22 mouse cellular contexts compared by ENCODE assay signal in the genomic region with DNA sequence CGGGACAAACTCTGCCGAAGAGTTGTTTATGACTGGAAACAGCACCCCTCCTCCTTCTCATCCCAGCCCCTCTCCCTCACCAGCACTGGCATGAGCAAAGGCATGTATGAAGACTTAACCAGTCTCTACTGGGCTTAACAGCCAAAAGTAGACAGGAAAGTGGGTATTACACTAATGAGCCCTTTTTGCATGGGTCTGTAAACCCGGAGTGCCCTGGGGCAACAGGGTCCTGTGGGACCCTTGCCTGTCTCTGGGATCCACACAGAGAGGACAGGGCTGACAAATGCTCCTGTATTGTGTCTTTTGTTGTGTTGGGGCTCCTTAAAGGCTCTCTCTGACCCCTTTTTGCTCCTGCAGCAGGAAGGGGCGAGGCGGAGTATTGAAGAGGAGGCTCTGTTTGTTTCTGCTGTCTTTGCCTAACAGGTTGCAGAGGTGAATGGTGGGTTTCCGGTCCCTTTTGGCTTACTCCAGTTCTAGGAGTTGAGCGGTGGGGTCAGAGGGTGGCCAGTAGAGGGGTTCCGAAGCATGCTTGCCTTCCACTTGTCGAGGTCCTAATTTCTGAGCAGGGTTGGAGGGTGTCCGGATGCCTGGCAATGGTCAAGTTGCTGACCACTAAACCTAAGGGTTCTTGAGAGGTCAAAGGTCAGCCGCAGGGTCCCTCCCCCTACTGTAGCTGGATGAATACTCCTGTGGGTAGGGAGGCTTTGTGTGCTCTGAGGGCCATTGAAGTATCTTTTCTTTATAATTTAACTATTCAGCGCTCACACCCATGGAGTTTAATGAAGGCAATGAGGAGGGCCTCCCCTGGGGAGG.
A peak's percentile ranks its signal among the peaks of the same experiment; 100 is the strongest.
DNase-seq lines count a peak whose midpoint lies in the region; ATAC-seq and TF ChIP-seq lines count a peak whose summit lies in the region.
"Had no signal": no experiment of that assay in that cellular context is flagged by ENCODE, and none has a peak within 500 bp of the region (broad histone marks: within the 10 kb centered on the region; RNA-seq: fewer than 3 reads in every experiment).

No protein-coding gene starts in this region.

- H3K27me3 ChIP-seq in ES-Bruce4 (ENCODE audit: control insufficient read depth, insufficient read depth, low read length, poor library complexity, severe bottlenecking) = no peaks in the 10 kb centered on the region
- no peaks in the 10 kb centered on the region for H3K27me3 ChIP-seq in limb, embryonic 10.5 days (ENCODE audit: low read depth, poor library complexity, severe bottlenecking)
- H3K27me3 ChIP-seq in midbrain, embryonic 13.5 days = peaks cover 31% of the 10 kb centered on the region

- peak; percentile 43; the same call in 1 of the 2 replicates for TF ChIP-seq EP300 in ES-Bruce4 (IDR thresholded peaks at IDR 0.05; ENCODE audit: insufficient read depth, low read depth, low read length)

- no peak for TF ChIP-seq POLR2A in ES-Bruce4 (IDR thresholded peaks at IDR 0.05; ENCODE audit: insufficient read depth, low read length)

- H3K9me3 ChIP-seq in ES-Bruce4 (replicated peaks; ENCODE audit: control insufficient read depth, insufficient read depth, low read length, poor library complexity, severe bottlenecking) = no peaks in the 10 kb centered on the region
- H3K9me3 ChIP-seq in limb, embryonic 10.5 days (replicated peaks) = no peaks in the 10 kb centered on the region
- H3K9me3 ChIP-seq in midbrain, embryonic 13.5 days = no peaks in the 10 kb centered on the region
- H3K9me3 ChIP-seq: heart, embryonic 10.5 days; liver, embryonic 12.5 days had no signal

- ATAC-seq in midbrain, embryonic 13.5 days = no peak
- no peak for ATAC-seq in megakaryocyte-erythroid progenitor cell, adult 5-6 weeks (replicated peaks; ENCODE audit: low FRiP score, low TSS enrichment, poor library complexity, severe bottlenecking)
- ATAC-seq: hindbrain, postnatal 0 days; intestine, embryonic 16.5 days; liver, embryonic 12.5 days had no signal

- peak overlapping the region; percentile 59 for H3K4me2 ChIP-seq in midbrain, embryonic 13.5 days (replicated peaks)
- H3K4me2 ChIP-seq: liver, embryonic 12.5 days had no signal

- no peak for TF ChIP-seq CTCF in ES-Bruce4 (IDR thresholded peaks at IDR 0.05; ENCODE audit: low read depth, low read length)

- no peak overlapping the region for H3K9ac ChIP-seq in ES-Bruce4 (ENCODE audit: low read depth, poor library complexity, severe bottlenecking)
- H3K9ac ChIP-seq in midbrain, embryonic 13.5 days (replicated peaks) = peak overlapping the region; percentile 87
- H3K9ac ChIP-seq: liver, embryonic 12.5 days had no signal

- no peak overlapping the region for H3K4me3 ChIP-seq in ES-Bruce4 (ENCODE audit: low read depth, low read length)
- no peak overlapping the region for H3K4me3 ChIP-seq in limb, embryonic 10.5 days
- H3K4me3 ChIP-seq in midbrain, embryonic 13.5 days (replicated peaks) = peak overlapping the region; percentile 49
- H3K4me3 ChIP-seq: heart, embryonic 10.5 days; liver, embryonic 12.5 days had no signal

- WGBS in limb, embryonic 10.5 days = 83% methylated on average over 12 of the region's 12 CpGs
- WGBS in midbrain, embryonic 13.5 days = 32% methylated on average over 12 of the region's 12 CpGs

- peaks cover 2% of the 10 kb centered on the region for H3K4me1 ChIP-seq in ES-Bruce4 (ENCODE audit: control insufficient read depth, insufficient read depth, low read length)
- peaks cover 74% of the 10 kb centered on the region for H3K4me1 ChIP-seq in limb, embryonic 10.5 days
- peaks cover 63% of the 10 kb centered on the region for H3K4me1 ChIP-seq in midbrain, embryonic 13.5 days (replicated peaks)
- H3K4me1 ChIP-seq: liver, embryonic 12.5 days had no signal

- H3K36me3 ChIP-seq in ES-Bruce4 (ENCODE audit: control insufficient read depth, insufficient read depth, low read length, poor library complexity, severe bottlenecking) = no peaks in the 10 kb centered on the region
- H3K36me3 ChIP-seq in limb, embryonic 10.5 days = peaks cover under 1% of the 10 kb centered on the region; the same call in 1 of the 2 replicates
- no peaks in the 10 kb centered on the region for H3K36me3 ChIP-seq in midbrain, embryonic 13.5 days
- H3K36me3 ChIP-seq: heart, embryonic 10.5 days; liver, embryonic 12.5 days had no signal

- peak overlapping the region; percentile 55 for H3K27ac ChIP-seq in ES-Bruce4 (ENCODE audit: insufficient read depth, low read length)
- H3K27ac ChIP-seq in limb, embryonic 10.5 days = peak overlapping the region; percentile 31; the same call in 1 of the 2 replicates
- H3K27ac ChIP-seq in midbrain, embryonic 13.5 days = peak overlapping the region; percentile 97
- H3K27ac ChIP-seq: heart, embryonic 10.5 days; hindbrain, postnatal 0 days; liver, embryonic 12.5 days had no signal

- peak; percentile 68 for DNase-seq in embryo, embryonic 10 days (ENCODE audit: low spot score)
- no peak for DNase-seq in embryo, embryonic 11 days
- DNase-seq in limb, embryonic 10.5 days (ENCODE audit: low spot score) = no peak
- DNase-seq in kidney, postnatal 10 days = no peak
- no peak for DNase-seq in lung, postnatal 14 days
- DNase-seq: adrenal gland, postnatal 25 days; cerebellum, adult 9-10 months; kidney, adult 9 months; kidney, postnatal 4 days; layer of hippocampus, adult 9-11 months; left cerebral cortex, postnatal 4 days; lung, adult 18-20 months; lung, postnatal 10 days; retina, postnatal 1 day; right cerebral cortex, postnatal 25 days had no signal

Comparison
In these comparisons a context has a peak if more than half of its experiments do, and no peak if none do; other contexts are left out.
1. H3K27ac ChIP-seq: peak in every context shown above with its lines; median percentile 97 in midbrain, embryonic 13.5 days; 55 in ES-Bruce4; 31 in limb, embryonic 10.5 days.